Mouse (Mus musculus) lung, postnatal 0 days (tissue): ENCODE results near the gene 2900011O08Rik.

Experiments
- CTCF ChIP-seq: IDR thresholded peaks from 2 replicates; pipeline ENCODE4 v1.5.1; 2016; ENCODE audit warnings: antibody characterized with exemption, mild to moderate bottlenecking
- EP300 ChIP-seq: IDR thresholded peaks from 2 replicates; pipeline ENCODE4 v1.6.1; 2016; ENCODE audit warnings: antibody characterized with exemption, mild to moderate bottlenecking, control low read depth

- no peak for TF ChIP-seq CTCF
- TF ChIP-seq EP300: no peak
These were observed 134.5 kb downstream of the 2900011O08Rik start for GRCm38 (mm10) chr16:14120941-14121340.
